Mouse (Mus musculus) kidney, adult 8-10 months (tissue): ENCODE data around the gene Ccdc177.

ENCODE experiments used
- DNase-seq, 2 experiments: peaks; one replicate each; pipeline ENCODE4 v3.0.0; 2022

The Ccdc177 gene

GRCm38 (mm10) chr12:80783889-80784288 lies 23.4 kb upstream of the Ccdc177 start:
- no peak for DNase-seq

GRCm38 (mm10) chr12:80782892-80783291 lies 22.4 kb upstream of the Ccdc177 start:
- DNase-seq: no peak

GRCm38 (mm10) chr12:80782190-80782589 lies 21.7 kb upstream of the Ccdc177 start:
- no peak for DNase-seq

GRCm38 (mm10) chr12:80779760-80780159 lies 19.3 kb upstream of the Ccdc177 start:
- no peak for DNase-seq

- DNase-seq: no peak
Observed at GRCm38 (mm10) chr12:80778188-80778936, 17.9 kb upstream of the Ccdc177 start.

- no peak for DNase-seq
Observed at GRCm38 (mm10) chr12:80776046-80776634, 15.7 kb upstream of the Ccdc177 start.

GRCm38 (mm10) chr12:80774786-80775185 lies 14.3 kb upstream of the Ccdc177 start:
- DNase-seq: no peak

GRCm38 (mm10) chr12:80769697-80770096 lies 9.2 kb upstream of the Ccdc177 start:
- DNase-seq: peak; percentile 53 to 83

- no peak for DNase-seq
Observed at GRCm38 (mm10) chr12:80764116-80764515, 3.6 kb upstream of the Ccdc177 start.

- no peak for DNase-seq
Observed at GRCm38 (mm10) chr12:80762982-80763381, 2.5 kb upstream of the Ccdc177 start.

- no peak for DNase-seq
Observed at GRCm38 (mm10) chr12:80759713-80760395, 633 bp downstream of the Ccdc177 start.

GRCm38 (mm10) chr12:80759387-80759712 lies 1.1 kb downstream of the Ccdc177 start:
- DNase-seq: no peak

GRCm38 (mm10) chr12:80758559-80759386 lies 1.7 kb downstream of the Ccdc177 start:
- no peak for DNase-seq

- peak; percentile 56 to 62 for DNase-seq
Observed at GRCm38 (mm10) chr12:80757751-80758558, 2.5 kb downstream of the Ccdc177 start.

- DNase-seq: no peak
Observed at GRCm38 (mm10) chr12:80751556-80751955, 8.9 kb downstream of the Ccdc177 start.

- DNase-seq: no peak
Observed at GRCm38 (mm10) chr12:80746031-80746813, 14.3 kb downstream of the Ccdc177 start.

GRCm38 (mm10) chr12:80744614-80745013 lies 15.9 kb downstream of the Ccdc177 start:
- no peak for DNase-seq

- DNase-seq: peak in 1 of 2 experiments; percentile 54
Observed at GRCm38 (mm10) chr12:80739482-80739881, 21.0 kb downstream of the Ccdc177 start.

- DNase-seq: no peak
Observed at GRCm38 (mm10) chr12:80737283-80737600, 23.2 kb downstream of the Ccdc177 start.

- no peak for DNase-seq
Observed at GRCm38 (mm10) chr12:80736464-80737282, 23.8 kb downstream of the Ccdc177 start.
